In the genomic region with DNA sequence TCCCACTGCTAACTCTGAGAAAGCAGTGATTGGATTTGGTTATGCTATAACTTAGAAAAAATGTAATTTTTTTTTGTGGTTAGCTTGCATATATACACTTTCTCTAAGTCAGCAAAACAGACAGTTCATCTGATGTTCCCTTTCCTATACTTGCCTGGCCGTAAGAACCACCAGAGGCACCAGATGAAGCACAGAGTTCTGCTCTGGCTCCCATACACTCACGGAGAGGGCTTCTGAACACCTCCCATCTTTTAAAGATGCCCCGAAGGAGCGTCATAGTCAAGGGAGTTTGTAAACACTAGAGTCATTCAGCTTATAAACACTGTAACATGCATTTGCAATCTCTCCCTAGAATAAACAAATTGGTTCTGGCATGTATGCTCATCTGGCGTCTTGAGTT, we compare ENCODE assay signal across 17 mouse cellular contexts.
"Had no signal": no experiment of that assay in that cellular context is flagged by ENCODE, and none has a peak within 500 bp of the region (broad histone marks: within the 10 kb centered on the region; RNA-seq: fewer than 3 reads in every experiment).

No protein-coding gene starts in this region.

- H3K27me3 ChIP-seq: liver, embryonic 13.5 days; liver, embryonic 15.5 days; lung, embryonic 15.5 days; megakaryocyte, embryonic 14.5 days; midbrain, embryonic 13.5 days; midbrain, embryonic 15.5 days; neural tube, embryonic 12.5 days; stomach, embryonic 15.5 days had no signal

- H3K36me3 ChIP-seq: liver, embryonic 13.5 days; liver, embryonic 15.5 days; lung, embryonic 15.5 days; midbrain, embryonic 13.5 days; midbrain, embryonic 15.5 days; neural tube, embryonic 12.5 days; stomach, embryonic 15.5 days had no signal

- H3K9ac ChIP-seq: liver, embryonic 13.5 days; liver, embryonic 15.5 days; liver, postnatal 0 days; lung, embryonic 15.5 days; midbrain, embryonic 13.5 days; midbrain, embryonic 15.5 days; neural tube, embryonic 12.5 days; stomach, embryonic 15.5 days had no signal

- DNase-seq: liver, embryonic 13.5 days; liver, postnatal 0 days; lung, postnatal 14 days; right cerebral cortex, postnatal 14 days; thymus, adult 2 months; thymus, postnatal 25 days; thymus, postnatal 4 days had no signal

- H3K27ac ChIP-seq: liver, embryonic 13.5 days; liver, embryonic 15.5 days; lung, embryonic 15.5 days; macrophage; midbrain, embryonic 13.5 days; midbrain, embryonic 15.5 days; neural tube, embryonic 12.5 days; stomach, embryonic 15.5 days; stomach, postnatal 0 days had no signal

- ATAC-seq: liver, postnatal 0 days; midbrain, embryonic 13.5 days; midbrain, embryonic 15.5 days had no signal

- H3K4me1 ChIP-seq: liver, embryonic 13.5 days; liver, embryonic 15.5 days; lung, embryonic 15.5 days; midbrain, embryonic 13.5 days; midbrain, embryonic 15.5 days; neural tube, embryonic 12.5 days; stomach, embryonic 15.5 days had no signal

- H3K4me3 ChIP-seq: liver, embryonic 13.5 days; liver, embryonic 15.5 days; lung, embryonic 15.5 days; megakaryocyte, embryonic 14.5 days; midbrain, embryonic 13.5 days; midbrain, embryonic 15.5 days; neural tube, embryonic 12.5 days; stomach, embryonic 15.5 days had no signal

- H3K4me2 ChIP-seq: liver, embryonic 13.5 days; liver, embryonic 15.5 days; lung, embryonic 15.5 days; midbrain, embryonic 11.5 days; midbrain, embryonic 13.5 days; midbrain, embryonic 15.5 days; neural tube, embryonic 12.5 days; stomach, embryonic 15.5 days had no signal

- H3K9me3 ChIP-seq: liver, embryonic 13.5 days; liver, embryonic 15.5 days; lung, embryonic 15.5 days; midbrain, embryonic 13.5 days; midbrain, embryonic 15.5 days; neural tube, embryonic 12.5 days; stomach, embryonic 15.5 days had no signal
